Mouse (Mus musculus) olfactory bulb, adult 2 months (tissue): ENCODE results near the gene Prr14.

Experiments used
- CTCF ChIP-seq: fragments of 200-500 bp; IDR thresholded peaks from 2 replicates; pipeline ENCODE4 v1.5.1; 2012; ENCODE audit warnings: low read depth, mild to moderate bottlenecking, low read length, moderate library complexity; ENCODE audit not compliant: insufficient read depth
- POLR2A ChIP-seq: fragments of 200-500 bp; IDR thresholded peaks from 2 replicates; pipeline ENCODE4 v1.6.1; 2012; ENCODE audit warnings: mild to moderate bottlenecking, low read depth, low read length, moderate library complexity; ENCODE audit not compliant: insufficient read depth

GRCm38 (mm10) chr7:127476336-127476735 is 16.9 kb downstream of the Prr14 start:
- TF ChIP-seq CTCF = no peak
- TF ChIP-seq POLR2A = no peak
